Comparison of ENCODE assay signal across 8 mouse cellular contexts in genomic region chr10:59911091-59911490, GRCm38 (mm10). TPM values are rescaled to one million over a fixed set of nuclear protein-coding genes. Genes with fewer than 3 reads are reported as not detected.
A peak's percentile ranks its signal among the peaks of the same experiment; 100 is the strongest.
DNase-seq lines count a peak whose midpoint lies in the region; ATAC-seq and TF ChIP-seq lines count a peak whose summit lies in the region.

No protein-coding gene starts in this region.

- intact Hi-C loops in heart, adult 2 months (cut with DNase I) = no loop called here
- intact Hi-C loops in heart, postnatal 14 days (cut with DNase I) = no loop called here
- intact Hi-C loops in left cerebral cortex, postnatal 4 days (cut with DNase I) = no loop called here

- H3K4me1 ChIP-seq in heart, adult 2 months (ENCODE audit: control insufficient read depth, insufficient read depth, low read length) = peaks cover 34% of the 10 kb centered on the region
- H3K4me1 ChIP-seq in hindbrain, embryonic 14.5 days (replicated peaks; ENCODE audit: control insufficient read depth, insufficient read depth, low read length) = peaks cover 28% of the 10 kb centered on the region; the same call in 1 of the 2 replicates
- peaks cover 21% of the 10 kb centered on the region for H3K4me1 ChIP-seq in midbrain, embryonic 15.5 days
- H3K4me1 ChIP-seq in cerebellum, adult 2 months (ENCODE audit: control insufficient read depth, insufficient read depth, low read length) = peaks cover 12% of the 10 kb centered on the region

- H3K27me3 ChIP-seq in heart, adult 2 months (ENCODE audit: control insufficient read depth, insufficient read depth, low read length) = no peaks in the 10 kb centered on the region
- H3K27me3 ChIP-seq in hindbrain, embryonic 14.5 days (ENCODE audit: control insufficient read depth, insufficient read depth, low read length) = no peaks in the 10 kb centered on the region
- no peaks in the 10 kb centered on the region for H3K27me3 ChIP-seq in midbrain, embryonic 15.5 days (replicated peaks)
- H3K27me3 ChIP-seq in cerebellum, adult 2 months (ENCODE audit: control insufficient read depth, insufficient read depth, low read length) = no peaks in the 10 kb centered on the region

- peak in 1 of 2 experiments; percentile 53 for DNase-seq in heart, adult 2 months
- no peak for DNase-seq in heart, postnatal 14 days
- no peak for DNase-seq in hindbrain, embryonic 14.5 days (ENCODE audit: low spot score)
- DNase-seq in retina, postnatal 1 day = no peak
- DNase-seq in cerebellum, adult 2 months = no peak
- DNase-seq in left cerebral cortex, postnatal 4 days = no peak

- H3K4me3 ChIP-seq in heart, adult 2 months = no peak overlapping the region
- H3K4me3 ChIP-seq in hindbrain, embryonic 14.5 days (replicated peaks; ENCODE audit: low read length) = no peak overlapping the region
- no peak overlapping the region for H3K4me3 ChIP-seq in midbrain, embryonic 15.5 days
- H3K4me3 ChIP-seq in cerebellum, adult 2 months (replicated peaks; ENCODE audit: insufficient read depth, low read depth, low read length) = no peak overlapping the region

- TF ChIP-seq CTCF in heart, adult 2 months (IDR thresholded peaks at IDR 0.05) = no peak
- TF ChIP-seq CTCF in cerebellum, adult 2 months (IDR thresholded peaks at IDR 0.05; ENCODE audit: borderline replicate concordance, insufficient read depth, low read depth, low read length) = no peak

- H3K36me3 ChIP-seq in heart, adult 2 months (ENCODE audit: control insufficient read depth, insufficient read depth, low read length) = no peaks in the 10 kb centered on the region; the same call in 1 of the 2 replicates
- no peaks in the 10 kb centered on the region for H3K36me3 ChIP-seq in hindbrain, embryonic 14.5 days (replicated peaks; ENCODE audit: control insufficient read depth, insufficient read depth)
- H3K36me3 ChIP-seq in midbrain, embryonic 15.5 days (replicated peaks) = no peaks in the 10 kb centered on the region

- 54% methylated on average over 6 of the region's 6 CpGs for whole genome bisulfite sequencing in heart, adult 2 months
- 28% methylated on average over 6 of the region's 6 CpGs for WGBS in hindbrain, embryonic 14.5 days
- 36% methylated on average over 6 of the region's 6 CpGs for WGBS in midbrain, embryonic 15.5 days
- WGBS in cerebellum, adult 2 months = 66% methylated on average over 6 of the region's 6 CpGs

- peak; percentile 42 for ATAC-seq in CD4-positive, CD25-positive, alpha-beta regulatory T cell, adult 4 months
- no peak for ATAC-seq in hindbrain, embryonic 14.5 days (ENCODE audit: low FRiP score)
- no peak for ATAC-seq in midbrain, embryonic 15.5 days (replicated peaks)

- peak overlapping the region; percentile 13 for H3K9ac ChIP-seq in heart, adult 2 months (ENCODE audit: low read depth, low read length)
- no peak overlapping the region for H3K9ac ChIP-seq in hindbrain, embryonic 14.5 days
- H3K9ac ChIP-seq in midbrain, embryonic 15.5 days = no peak overlapping the region

- TF ChIP-seq EP300 in heart, adult 2 months (IDR thresholded peaks at IDR 0.05; ENCODE audit: insufficient read depth, low read depth, low read length) = no peak

- H3K4me2 ChIP-seq in hindbrain, embryonic 14.5 days (replicated peaks) = peak overlapping the region; percentile 36
- H3K4me2 ChIP-seq in midbrain, embryonic 15.5 days = peak overlapping the region; percentile 36

- TF ChIP-seq POLR2A in heart, adult 2 months (IDR thresholded peaks at IDR 0.05; ENCODE audit: insufficient read depth, low read depth, low read length) = no peak
- TF ChIP-seq POLR2A in cerebellum, adult 2 months (IDR thresholded peaks at IDR 0.05; ENCODE audit: borderline replicate concordance, insufficient read depth, low read length) = no peak

- H3K79me2 ChIP-seq in heart, adult 2 months (replicated peaks; ENCODE audit: control insufficient read depth, insufficient read depth, low read length) = no peaks in the 10 kb centered on the region

- peak overlapping the region; percentile 66 for H3K27ac ChIP-seq in heart, adult 2 months
- H3K27ac ChIP-seq in hindbrain, embryonic 14.5 days = no peak overlapping the region
- H3K27ac ChIP-seq in midbrain, embryonic 15.5 days = no peak overlapping the region
- no peak overlapping the region for H3K27ac ChIP-seq in cerebellum, adult 2 months (ENCODE audit: insufficient read depth, low read length)

- no peaks in the 10 kb centered on the region for H3K9me3 ChIP-seq in hindbrain, embryonic 14.5 days (ENCODE audit: control insufficient read depth, low read length)
- no peaks in the 10 kb centered on the region for H3K9me3 ChIP-seq in midbrain, embryonic 15.5 days

RNA-seq across cellular contexts. Expression of gene Dnajb12, which starts 31.7 kb away (rescaled TPM):
- 10 to 100 TPM; 36.8 to 45.4 TPM for total RNA-seq in heart, adult 2 months (2021)
- polyA plus RNA-seq in heart, adult 2 months (2012; rRNA removed) = 32.9 and 39.2 TPM in 2 replicates
- total RNA-seq in heart, postnatal 14 days (2021) = 10 to 100 TPM; 34.7 to 35.7 TPM
- polyA plus RNA-seq in CD4-positive, CD25-positive, alpha-beta regulatory T cell, adult 4 months (2017; shearing (Covaris generic)) = 10 to 100 TPM; 19.1 to 25.2 TPM
- 20.6 and 22.5 TPM in 2 replicates for polyA plus RNA-seq in hindbrain, embryonic 14.5 days (2014; fragmentation: Nextera tagmentation; extraction: Ambion mirVana)
- polyA plus RNA-seq in midbrain, embryonic 15.5 days (2015; fragmentation: Nextera tagmentation; extraction: Ambion mirVana) = 18.0 TPM in 2 replicates
- polyA plus RNA-seq in cerebellum, adult 2 months (2012; rRNA removed) = 48.6 and 52.3 TPM in 2 replicates
- 10 to 100 TPM; 32.1 to 37.7 TPM for total RNA-seq in left cerebral cortex, postnatal 4 days (2021)

RNA-seq across cellular contexts. Expression of gene Ddit4, which starts 40.5 kb away (rescaled TPM):
- 100 to 1,000 TPM in 1 of 2 experiments, 10 to 100 TPM in 1; 70.7 to 219 TPM for total RNA-seq in heart, adult 2 months (2021)
- polyA plus RNA-seq in heart, adult 2 months (2012; rRNA removed) = 48.0 and 55.5 TPM in 2 replicates
- total RNA-seq in heart, postnatal 14 days (2021) = 100 to 1,000 TPM; 188 to 191 TPM
- polyA plus RNA-seq in CD4-positive, CD25-positive, alpha-beta regulatory T cell, adult 4 months (2017; shearing (Covaris generic)) = 10 to 100 TPM; 16.6 to 32.8 TPM
- polyA plus RNA-seq in hindbrain, embryonic 14.5 days (2014; fragmentation: Nextera tagmentation; extraction: Ambion mirVana) = 8.8 and 10.5 TPM in 2 replicates
- polyA plus RNA-seq in midbrain, embryonic 15.5 days (2015; fragmentation: Nextera tagmentation; extraction: Ambion mirVana) = 52.6 and 59.4 TPM in 2 replicates
- polyA plus RNA-seq in cerebellum, adult 2 months (2012; rRNA removed) = 48.3 and 53.9 TPM in 2 replicates
- 10 to 100 TPM; 50.6 to 52.2 TPM for total RNA-seq in left cerebral cortex, postnatal 4 days (2021)
